Mouse (Mus musculus) embryo, embryonic 10.5 days (tissue): ENCODE results near the gene Gm3424.
"Not testable (repeated sequence)": the region's sequence is repeated elsewhere in the genome, so short reads cannot be mapped to it uniquely, and the experiment has no call there.

Experiments
- DNase-seq: peaks from one replicate; pipeline ENCODE4 v3.0.0-alpha.2; 2015; ENCODE audit warnings: low spot score

Gm3424 gene

DNA sequence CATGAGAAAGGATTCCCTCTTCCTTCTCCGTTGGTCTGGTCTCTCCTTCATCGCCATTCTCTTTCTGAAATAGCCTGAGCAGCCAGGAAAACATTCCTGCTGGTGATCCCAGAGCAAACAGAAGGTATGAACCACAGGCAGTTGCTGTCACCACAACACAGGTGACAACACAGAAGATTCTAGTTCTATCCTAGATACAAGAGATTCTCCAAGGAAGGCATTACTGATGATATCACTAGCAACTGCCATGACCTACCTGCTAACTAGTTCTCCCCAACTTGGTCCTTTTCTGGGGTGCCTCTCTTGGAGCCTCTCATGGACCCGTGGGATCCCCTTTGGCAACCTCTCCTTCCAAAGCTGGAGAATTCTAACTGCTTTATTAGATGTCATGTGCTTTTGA, at the start of gene Gm3424:
Gene Gm3424, minus strand, starts transcription at position 101 of the 400 bp plus-strand sequence.
- not testable (repeated sequence) for DNase-seq

DNA sequence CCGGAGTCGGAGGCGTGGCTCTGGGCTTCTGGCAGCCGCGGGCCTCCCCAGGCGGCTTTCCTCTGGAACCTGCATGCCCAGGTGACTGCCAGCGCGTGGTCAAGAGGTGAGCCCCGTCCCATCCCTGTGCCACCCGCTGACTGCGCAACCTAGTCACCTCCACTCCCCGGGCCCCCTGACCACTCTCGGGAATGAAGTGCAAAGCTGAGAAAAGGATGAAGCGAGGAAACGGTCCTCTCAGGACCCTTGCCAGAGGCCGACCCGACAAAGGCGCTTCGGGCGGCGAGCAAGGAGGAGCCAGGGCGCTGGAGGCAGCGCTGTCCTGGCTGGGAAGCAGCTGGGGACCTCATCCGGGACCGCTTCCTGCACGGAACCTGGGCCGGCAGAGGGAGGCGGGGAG, 49.7 kb upstream of the Gm3424 start:
- peak; percentile 9 for DNase-seq

DNA sequence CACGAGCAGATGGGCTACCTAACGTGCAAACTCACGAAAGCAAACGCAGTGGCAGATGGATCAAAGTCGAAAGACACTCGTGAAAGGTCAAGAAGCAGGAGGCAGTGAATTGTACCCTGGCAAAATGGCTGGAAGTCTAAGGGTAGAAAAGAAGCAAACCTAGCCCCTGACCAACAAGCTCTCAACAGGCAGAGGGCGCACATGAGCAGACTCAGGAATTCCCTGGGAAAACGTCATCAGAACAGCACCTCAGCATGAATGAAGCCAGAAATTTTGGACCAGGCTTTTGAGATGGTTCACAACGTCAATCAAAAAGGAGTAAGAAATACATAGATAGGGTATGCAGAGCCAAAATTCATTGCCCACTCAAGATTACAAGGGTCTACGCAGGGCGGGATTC, 49.0 kb upstream of the Gm3424 start:
- peak; percentile 83 for DNase-seq

DNA sequence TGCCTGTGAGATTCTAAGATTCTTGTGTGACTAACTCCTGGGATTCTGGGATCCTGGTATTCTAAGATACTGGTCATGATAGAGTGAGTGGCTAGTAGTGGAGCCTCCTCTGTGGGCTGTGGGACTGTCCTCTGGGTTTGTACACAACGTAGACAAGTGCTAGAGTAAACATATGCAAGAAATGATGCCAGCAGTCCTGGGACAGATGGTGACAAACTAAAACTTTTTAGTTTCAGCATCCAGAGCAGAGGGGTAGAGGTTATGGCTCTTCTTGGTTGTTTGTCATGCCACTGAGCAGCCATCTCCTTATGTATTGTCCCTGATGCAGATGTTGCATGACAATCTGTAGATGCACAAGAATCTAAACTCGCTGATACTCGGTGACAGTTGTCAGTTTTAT, 25.8 kb upstream of the Gm3424 start:
- not testable (repeated sequence) for DNase-seq

DNA sequence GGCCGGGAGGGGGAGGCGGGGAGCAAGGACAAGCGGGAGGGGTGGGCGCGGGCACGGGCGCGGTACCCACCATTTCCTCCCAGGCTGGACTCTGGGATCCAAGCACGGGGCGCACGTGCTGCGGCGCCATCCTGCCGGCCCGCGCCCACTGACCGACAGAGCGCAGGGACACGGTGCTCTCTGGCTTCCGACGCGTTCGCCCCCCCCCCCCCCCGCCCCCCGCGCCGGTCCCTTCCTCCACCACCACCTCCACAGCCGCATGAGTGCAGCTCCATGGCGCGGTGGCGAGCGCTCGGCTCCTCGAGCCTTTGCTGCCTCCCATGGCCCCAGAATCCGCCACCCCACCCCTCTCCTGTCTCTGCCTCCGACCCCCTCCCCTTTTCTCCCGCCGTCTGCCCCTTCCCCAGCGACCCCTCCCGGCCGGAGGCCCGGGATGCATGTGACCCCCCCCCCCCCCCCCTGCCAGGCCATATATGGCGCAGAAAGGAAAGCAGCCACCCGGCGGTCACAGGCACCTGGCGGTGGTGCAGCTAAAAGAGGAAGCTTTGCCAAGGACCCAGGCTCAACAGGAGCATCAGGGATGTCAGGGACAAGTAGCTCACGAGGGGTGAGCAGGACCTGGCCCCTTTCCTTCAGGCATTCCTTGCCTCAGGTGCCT, 17.3 kb downstream of the Gm3424 start:
- not testable (repeated sequence) for DNase-seq

DNA sequence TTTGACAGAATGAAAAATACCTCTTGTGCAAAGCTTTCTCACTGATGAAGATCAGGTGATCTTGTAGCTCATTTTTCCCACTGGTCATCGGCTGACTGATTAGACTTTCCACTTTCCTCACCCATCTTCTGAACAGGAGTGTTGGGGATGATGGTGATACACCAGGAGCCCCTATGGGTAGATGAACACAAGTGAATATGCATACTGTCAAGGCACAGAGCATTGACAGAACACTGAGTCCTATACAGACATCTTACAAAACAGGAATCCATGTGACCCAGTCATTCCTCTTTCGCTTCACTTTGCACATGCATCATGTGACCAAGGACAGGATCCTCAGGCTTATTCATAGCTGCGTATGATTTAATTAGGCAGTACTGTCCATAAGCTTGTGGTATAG, 22.2 kb downstream of the Gm3424 start, which contains the start of gene Gm3383:
Gene Gm3383, minus strand, starts transcription at position 101 of the 400 bp plus-strand sequence.
- not testable (repeated sequence) for DNase-seq
